Mouse (Mus musculus) brain, embryonic 18.5 days (tissue): ENCODE results near the gene Gm20388.

Experiments
- DNase-seq: peaks from one replicate; pipeline ENCODE4 v3.0.0-alpha.2; 2012; ENCODE audit warnings: low read depth, low spot score

Gm20388 gene

DNA sequence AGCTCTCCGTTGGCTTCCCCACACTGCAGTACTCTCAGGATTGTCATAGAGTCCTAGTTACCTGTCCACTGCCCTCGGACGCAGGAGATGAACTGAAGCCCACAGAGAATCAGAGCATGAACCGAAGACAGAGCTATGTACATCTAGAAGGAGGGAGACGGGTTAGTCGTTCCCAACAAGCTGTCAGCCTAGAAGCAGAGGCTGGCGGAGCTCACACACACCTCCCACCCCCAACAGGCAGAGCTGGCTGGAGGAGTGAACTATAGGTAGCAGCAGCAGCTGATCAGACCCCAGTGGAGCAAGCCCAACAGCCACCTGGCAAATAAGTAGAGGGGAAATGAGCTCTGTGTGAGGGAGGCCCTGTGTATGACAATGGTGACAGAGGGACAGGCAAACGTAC lies 174.1 kb downstream of the Gm20388 start:
- no peak for DNase-seq

DNA sequence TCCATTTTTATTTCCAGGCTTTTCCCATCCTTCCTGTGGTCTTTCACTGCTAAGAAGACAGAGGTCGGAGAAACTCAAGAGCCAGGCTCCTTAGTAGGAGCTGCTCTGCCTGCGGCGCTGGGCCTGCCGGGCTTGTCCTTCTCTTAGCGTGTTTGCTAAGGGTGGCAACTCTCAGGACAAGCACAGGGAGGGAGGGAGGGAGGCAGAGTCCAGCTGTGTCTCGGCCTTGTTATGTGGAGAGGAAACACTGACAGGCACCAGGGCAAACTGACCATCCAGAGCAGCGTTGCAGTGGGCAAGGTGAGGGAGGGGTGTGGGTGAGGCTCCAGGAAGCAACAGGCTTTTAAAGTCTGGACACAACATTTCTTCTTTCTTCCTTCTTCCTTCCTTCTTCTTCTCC lies 178.9 kb downstream of the Gm20388 start:
- DNase-seq = no peak

DNA sequence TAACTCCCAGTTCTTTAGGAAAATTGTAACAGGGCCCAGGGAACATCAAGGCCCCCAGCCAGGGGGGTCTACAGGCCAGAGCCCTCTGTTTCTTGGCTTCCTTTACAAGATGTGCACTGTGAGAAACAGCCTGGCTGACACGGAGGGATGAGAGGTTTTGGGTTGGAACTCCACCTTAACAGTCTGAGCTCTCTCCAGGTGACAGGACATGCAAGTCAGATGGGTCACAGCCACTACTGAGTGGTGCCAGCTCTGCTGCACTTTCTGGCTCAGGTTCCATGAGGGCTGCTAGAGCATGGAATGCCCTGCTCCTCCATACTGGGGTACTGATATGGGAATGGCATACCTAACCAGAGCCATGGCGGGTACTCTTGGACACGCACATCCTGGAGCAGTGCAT lies 180.4 kb downstream of the Gm20388 start:
- no peak for DNase-seq

DNA sequence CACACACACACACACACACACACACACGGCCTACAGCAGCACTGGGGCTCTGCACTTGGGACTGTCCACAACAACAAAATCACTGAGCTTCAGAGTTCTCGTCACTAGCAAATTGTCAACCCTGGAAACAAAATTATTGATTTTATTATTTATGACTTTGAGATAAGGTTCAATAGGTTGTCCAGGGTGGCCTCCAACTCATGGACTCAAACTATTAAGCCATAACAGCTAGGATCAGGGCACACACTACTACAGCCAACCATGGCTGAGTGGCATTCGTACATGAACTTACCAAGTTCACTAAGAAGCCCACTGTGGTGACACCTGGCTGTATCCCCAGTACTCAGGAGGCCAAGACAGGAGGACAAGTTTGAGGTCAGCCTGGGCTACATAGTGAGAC lies 182.5 kb downstream of the Gm20388 start:
- no peak for DNase-seq

DNA sequence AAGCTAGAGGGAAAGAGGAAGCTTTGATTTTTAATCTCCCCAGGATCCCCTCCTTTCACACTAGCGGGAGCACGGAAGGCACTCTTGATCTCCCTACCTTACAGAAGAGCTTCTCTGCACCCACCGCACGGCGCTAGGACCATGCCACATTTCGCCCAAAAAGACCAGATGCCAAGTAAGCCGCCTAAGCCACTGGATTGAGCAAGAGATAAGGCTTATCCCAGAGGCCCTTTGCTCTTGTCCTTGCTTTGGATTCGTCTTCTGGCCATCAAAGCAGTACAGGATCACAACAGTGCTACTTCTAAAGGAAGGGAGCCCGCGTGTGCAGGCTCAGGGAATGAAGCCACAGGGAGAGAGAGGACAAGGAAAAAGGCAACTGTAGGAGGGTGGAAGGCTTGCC lies 184.2 kb downstream of the Gm20388 start:
- DNase-seq = no peak

DNA sequence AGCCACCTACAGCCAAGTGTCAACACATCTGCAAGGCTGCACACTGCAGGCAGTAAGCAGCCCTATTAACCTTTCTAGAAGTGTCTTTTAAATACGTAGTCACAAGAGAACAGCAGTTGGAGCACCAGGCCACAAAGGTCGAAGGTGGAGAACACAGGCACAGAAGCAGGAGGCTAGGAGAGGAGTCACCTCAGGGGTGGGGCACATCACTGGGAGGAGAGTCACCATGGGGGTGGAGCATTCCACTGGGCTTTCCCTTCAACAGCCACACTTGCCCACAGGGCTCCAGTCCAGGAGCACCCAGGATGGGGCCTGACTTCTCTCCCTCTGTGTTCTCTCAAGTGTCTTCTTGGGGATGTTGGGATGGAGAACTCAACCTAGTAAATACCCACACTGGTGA lies 185.8 kb downstream of the Gm20388 start:
- no peak for DNase-seq

DNA sequence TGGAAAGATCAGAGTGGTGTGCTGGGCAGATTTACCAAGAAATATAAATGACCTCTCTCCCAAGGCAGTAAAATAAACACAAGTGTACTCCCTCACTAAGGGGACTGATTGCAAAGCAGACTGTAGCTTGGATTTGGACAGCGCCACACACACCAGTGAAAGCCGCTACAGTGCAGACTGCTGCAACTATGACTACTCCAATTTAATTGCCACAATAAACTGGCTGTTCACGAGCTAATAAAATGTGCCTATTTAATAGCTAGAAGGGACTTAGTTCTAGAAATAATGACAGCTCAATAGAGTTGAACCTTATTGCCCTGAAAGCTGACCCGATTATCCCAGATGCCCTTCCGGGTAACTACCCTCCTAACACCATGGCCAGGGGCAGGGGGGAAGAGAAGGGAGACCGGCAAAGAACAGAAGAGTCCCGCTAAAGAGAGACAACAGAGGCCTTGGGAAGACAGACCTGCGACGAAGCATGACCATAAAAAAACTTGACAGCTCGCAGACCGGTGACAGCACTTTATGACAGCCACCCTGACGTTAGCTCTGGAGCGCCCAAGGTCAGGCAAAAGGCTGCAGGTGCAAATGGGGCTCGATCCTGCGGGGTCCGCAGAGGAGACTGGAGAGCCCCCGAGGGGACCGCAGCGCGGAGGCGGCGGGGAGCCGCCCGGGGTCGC lies 189.9 kb downstream of the Gm20388 start:
- DNase-seq = no peak

DNA sequence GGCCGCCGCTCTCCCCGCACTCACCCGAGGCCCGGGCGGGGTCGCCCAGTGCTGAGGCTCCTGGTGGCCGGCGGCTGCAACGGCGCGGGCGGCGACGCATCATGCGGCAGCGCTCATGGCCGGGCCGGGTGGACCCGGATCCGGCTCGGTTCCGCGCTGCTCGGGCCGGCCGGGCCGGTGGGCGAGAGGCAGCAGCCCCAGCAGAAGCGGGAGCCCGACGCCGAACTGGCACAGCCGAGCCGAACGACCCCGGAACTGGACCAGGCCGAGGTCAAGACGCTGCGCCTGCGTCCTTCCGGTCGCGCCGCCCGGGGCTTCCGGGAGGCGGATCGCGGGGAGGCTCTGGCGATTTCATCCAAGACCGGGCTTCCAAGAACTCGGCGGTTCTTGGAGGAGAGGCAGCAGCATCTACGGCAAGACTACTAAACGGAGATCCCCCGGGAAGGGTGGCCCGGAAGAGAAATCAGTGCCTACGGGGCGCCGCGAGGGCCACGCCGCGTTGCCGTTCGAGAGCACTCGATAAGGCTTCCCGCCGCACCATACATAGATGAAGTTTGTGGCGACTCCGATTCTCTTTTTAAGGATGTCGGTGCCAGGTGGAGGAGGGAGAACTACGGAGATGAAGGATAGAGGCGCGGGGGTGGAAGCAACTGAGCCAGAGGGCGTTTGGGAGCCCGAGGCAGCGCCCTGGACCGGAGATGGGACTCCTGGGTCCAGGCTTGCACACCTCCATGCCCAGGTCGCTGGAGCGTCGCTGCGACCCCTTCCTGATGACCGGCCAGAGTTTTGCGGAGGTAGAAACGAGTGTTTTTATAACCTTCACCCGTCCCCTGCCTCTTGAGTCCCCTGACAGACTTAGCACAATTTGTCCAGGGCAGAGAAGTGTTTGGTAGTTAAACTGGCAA lies 190.7 kb downstream of the Gm20388 start, which contains the start of gene Zdhhc7:
Zdhhc7 (minus strand) TSS at position 415 of the 905 bp plus-strand sequence.
- peak; percentile 55 for DNase-seq

DNA sequence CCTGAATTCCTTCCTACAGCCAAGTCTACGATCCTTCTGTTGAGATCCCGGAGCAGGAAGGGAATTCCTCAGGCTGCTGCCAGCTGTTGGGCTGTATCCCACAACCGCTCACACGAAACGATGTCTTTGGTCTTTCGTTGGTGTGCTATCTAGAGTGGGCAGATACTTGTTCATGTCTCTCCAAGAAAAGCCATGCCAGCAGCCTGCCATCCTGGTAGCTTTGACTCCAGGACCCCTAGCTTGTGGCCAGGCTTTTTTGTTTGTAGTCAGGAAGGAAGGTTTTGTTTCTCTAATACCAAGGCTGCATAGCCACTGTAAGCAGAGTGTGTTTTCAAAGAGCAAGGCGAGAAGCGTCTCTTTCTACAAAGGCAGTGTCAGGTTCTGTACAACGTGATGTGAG lies 193.3 kb downstream of the Gm20388 start:
- DNase-seq = no peak

DNA sequence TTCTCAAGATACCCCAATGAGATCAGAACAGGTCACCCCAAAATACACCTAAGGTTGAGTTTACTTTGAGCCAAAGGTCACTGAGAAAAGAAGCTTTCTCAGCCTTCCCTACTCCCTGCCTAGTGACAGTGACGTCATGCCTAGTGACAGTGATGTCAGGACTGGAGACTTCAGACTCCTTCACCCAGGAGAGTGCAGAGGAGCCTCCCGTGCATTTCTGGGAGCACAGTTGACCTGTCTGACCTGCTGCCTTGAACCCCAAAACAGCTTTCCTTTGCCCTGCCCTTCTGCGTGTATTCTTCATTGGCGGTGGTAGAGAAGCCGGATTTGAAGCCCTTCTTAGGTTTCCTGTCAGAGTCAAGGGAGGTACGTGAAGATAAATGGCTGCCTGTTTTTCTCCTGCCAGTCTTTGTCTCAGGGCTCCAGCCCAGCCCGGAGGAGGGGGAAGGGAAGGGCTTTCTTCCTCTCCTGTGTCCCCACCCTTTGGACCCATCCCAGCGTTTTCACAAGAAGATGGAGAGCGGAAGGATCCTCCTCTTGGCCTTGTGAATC lies 194.2 kb downstream of the Gm20388 start:
- DNase-seq = no peak

DNA sequence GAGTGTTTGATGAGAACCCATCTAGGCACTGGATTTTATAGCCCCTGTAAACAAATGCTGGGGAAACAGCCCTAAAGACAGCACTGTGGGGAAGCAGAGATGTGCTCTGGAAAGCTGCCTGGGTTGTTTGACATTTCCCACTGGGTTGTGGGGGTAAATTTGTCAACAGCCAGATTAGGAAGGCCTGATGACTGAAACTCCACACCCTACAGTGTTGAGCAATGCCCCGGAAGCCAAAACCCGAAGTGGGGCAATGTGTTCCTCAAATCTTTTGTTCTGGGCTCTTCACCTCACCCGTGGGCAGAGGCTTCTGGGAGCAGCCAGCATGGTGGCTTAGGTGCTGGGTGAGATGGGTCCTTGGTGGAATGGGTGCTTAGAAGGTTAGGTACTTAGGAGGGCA lies 198.5 kb downstream of the Gm20388 start:
- DNase-seq = no peak

DNA sequence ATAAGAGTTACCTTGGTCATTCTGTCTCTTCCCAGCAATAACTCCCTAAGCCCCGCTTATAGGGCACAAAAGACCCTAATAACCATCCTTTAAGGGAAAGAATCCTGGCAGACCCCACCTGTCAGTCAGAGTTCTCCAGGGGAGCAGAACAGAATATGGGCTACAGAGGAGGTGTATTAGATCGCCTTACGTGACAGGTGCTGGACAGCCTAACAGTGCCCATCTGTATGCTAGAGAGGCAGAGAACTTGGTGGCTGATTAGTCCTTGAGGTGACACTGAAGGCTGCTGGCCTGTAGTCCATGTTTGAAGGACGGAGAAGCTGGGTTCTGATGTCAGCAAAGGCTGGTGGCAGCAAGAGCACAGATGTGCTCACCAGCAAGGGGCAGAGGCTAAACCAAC lies 200.3 kb downstream of the Gm20388 start:
- DNase-seq = no peak

DNA sequence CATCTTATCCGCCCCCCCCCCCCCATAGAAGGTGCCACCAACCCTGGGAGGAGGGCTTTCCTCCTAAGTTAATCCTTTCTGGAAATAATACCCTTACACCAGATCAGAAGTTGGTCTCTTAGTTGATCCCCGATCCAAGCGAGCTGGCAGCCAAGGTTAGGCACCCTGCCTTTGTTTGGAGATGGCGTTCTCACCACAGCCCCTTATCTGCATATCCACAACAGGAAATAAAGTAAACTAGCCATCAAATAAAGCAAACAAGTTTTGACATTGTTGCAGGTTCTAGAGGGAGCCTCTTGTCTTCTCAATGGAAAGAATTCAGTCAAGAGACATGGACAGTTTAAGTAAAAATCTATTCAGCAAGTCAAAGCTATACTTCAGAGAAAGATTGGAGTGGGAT lies 200.7 kb downstream of the Gm20388 start:
- DNase-seq = no peak

DNA sequence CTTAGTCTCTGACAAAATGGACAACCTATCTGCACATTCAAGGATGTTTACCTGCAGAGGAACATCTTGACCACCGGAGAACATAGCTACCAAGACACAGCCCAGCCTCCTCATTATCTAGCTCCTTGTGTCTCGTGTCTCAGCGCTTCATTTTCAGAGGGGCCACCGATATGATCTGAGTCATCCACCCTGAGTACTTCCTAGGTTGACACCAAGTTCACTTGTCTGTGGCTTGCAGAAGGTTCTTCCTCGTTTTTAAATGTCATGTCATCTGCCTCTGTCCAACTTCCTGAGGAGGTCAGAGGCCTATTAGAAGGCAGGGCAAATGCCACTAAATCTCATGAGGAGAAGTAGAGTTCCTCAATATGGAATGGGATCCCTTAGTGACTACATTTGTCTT lies 201.9 kb downstream of the Gm20388 start:
- no peak for DNase-seq

DNA sequence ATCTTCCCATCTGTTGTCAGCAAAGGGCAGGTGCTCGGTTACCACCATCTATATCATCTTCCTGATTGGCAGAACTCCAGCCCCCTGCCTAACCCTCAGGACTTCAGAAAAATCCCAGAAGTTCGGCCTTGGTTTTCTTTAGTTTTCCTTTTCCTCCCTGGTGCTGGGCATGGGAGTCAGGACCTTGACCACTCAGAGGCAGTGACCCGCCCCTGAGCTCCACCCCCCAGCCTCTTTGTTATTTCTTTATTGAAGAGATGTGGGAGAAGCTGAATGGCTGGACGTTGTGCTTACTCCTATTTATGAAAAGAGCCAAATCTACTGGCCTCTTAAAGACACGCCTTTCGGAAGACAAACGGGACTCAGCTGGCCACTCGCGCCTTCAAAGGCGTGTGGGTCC lies 202.7 kb downstream of the Gm20388 start:
- no peak for DNase-seq

DNA sequence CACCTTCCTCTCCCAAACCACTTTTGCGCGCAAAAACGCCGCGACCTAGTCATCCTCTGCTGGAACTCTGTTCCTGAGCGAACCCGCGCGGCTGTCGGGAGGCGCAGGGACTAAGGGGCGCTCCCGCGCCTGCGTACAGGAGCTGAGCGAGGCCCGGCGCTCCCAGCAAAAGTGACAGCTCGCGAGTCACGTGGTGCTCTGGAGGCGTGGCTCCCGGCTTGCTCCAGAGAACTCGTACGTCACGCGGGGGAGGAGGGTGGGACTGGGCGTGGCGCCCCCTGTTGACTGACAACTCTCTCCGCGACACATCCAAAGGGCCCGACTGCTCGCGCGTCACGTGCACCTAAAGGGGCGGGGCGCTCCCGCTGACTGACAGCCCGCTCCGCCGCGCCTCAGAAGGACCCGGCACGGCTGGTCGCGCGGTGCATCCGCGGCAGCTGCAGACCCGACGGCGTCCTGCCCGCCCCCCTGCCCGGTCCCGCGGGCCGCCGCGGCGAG lies 203.2 kb downstream of the Gm20388 start, which contains the start of gene 6430548M08Rik:
6430548M08Rik (plus strand) TSS at position 395 of the 498 bp plus-strand sequence.
- peak; percentile 99 for DNase-seq

DNA sequence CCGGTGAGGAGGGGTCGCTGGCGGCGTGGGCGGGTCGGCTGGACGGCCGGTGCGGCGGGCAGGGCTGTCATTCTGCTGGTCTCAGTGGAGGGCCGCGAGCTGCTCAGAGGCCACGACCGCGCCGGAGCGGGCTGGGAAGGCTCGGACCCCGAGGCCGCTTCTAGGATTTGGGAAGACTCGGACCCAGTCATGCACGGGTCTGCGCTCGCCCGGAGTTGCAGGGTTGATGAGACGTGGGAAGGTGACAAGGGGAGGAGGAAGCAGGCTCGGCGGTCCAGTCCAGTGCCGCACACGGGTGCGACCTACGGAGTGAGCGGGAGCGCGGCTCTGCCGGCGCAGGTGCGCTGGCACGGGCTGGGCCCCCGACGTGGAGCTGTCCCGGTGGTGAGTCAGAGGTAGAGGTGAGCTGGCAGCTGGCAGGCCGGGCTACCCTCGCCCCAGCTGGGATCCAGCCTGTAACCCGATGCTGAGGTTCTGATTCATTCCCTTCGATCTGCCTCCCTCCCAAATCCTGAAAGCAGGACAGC lies 203.7 kb downstream of the Gm20388 start:
- DNase-seq = no peak

DNA sequence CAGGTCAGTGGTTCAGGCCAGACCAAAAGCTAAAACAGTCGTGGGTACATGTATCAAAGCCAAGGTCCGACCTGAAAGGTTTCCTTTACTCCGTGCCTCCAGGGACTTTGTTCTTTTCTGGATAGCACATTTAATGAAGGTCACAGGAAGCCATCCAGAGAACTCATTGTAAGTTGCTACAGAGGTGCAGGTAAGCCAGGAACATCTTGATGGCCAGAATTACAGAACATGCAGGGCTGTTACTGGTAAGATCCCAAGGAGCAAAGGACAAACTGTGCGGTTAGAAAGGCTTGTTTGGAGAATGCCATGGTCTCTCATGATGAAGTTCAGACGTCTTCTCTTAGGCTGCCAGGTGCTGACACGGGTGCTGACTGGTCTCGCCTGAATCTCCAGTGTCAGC lies 206.0 kb downstream of the Gm20388 start:
- DNase-seq = no peak

DNA sequence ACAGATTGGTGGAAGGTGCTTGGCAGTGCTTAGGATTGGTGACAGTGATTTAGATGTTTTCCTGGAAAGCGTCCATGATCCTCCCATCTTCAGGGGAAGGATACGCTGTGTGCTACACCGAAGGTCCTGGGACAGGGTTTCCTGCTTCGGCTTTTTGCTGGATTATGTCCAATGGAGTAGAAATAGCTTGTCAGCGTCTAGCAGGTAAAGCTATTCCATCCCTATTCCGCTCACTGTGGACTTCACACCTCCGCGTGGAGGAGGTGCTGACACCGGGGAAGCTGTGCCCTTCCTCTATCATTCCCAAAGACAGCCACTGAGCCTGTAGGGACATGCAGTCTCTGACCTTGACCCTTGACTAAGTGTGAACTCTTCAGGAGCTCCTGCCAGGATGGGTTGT lies 207.5 kb downstream of the Gm20388 start:
- no peak for DNase-seq

DNA sequence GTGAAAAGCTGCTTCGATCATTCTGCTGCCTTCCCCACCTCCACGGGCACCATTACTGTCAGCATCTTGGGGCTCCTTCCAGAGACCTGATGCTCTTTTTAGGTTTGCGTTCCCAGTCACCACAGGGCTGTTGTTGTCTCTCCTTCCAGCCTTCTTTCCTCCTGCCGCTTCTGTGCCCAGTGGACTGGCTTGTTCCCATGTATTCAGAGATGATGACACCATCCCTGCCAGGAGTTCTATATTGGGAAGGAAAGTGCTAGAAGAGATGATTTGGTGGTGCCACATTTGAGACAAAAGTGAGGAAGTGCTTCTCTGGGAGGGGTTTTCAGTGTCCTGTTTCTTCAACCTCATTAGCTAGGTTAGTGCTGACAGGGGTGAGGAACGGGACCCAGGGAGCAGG lies 208.2 kb downstream of the Gm20388 start:
- no peak for DNase-seq

DNA sequence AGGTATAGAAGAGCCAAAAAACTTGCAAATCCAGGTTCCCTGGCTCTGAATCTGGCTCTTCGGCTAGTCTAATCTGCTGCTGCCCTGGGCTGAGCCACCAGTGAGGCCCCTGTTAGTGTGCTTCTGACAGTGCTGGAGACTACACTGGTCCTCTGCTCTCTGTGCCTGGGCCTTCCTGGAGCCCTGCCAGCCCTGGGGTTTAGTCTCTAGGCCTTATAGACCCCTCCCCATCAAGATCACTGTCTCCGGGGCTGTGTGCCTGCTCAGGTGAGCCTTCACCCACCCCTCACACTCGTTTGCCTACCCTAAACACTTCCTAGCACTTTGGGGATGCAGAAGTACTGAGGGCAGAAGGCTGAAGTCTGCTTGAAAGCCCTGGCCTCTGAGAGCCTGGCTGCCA lies 208.8 kb downstream of the Gm20388 start:
- no peak for DNase-seq

DNA sequence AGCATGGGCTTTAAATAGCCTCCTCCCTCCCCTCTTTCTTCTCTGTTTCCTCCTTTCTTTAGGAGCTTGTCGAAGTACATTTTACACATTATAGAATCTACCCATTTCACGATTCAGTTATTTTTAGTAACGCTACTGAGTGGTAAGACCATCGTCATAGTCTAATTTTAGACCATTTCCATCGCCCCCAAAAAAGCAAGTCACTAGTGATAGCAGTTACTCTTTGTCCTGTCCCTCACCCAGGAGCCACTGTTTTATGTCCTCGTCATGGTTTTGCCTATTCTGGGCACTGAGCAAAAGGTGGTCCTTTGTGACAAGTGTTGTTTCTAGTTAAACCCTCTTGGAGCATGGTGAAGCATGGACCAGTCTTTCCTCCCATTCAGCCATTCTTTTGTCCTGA lies 209.3 kb downstream of the Gm20388 start:
- no peak for DNase-seq
